Mouse (Mus musculus) ovary, postnatal 10 days (tissue): ENCODE results near the gene Hacd2.
A peak's percentile ranks its signal among the peaks of the same experiment; 100 is the strongest.

Source experiments
- DNase-seq: peaks from one replicate; pipeline ENCODE4 v3.0.0; 2022; ENCODE audit warnings: low spot score

The Hacd2 gene

GRCm38 (mm10) chr16:35113496-35113895 lies 91.3 kb downstream of the Hacd2 start:
- no peak for DNase-seq

GRCm38 (mm10) chr16:35116328-35116956 lies 94.2 kb downstream of the Hacd2 start:
- no peak for DNase-seq

- no peak for DNase-seq
Measured at GRCm38 (mm10) chr16:35117436-35117835, 95.2 kb downstream of the Hacd2 start.

- no peak for DNase-seq
Measured at GRCm38 (mm10) chr16:35120603-35121002, 98.4 kb downstream of the Hacd2 start.

GRCm38 (mm10) chr16:35127270-35127669 lies 105.0 kb downstream of the Hacd2 start:
- no peak for DNase-seq

- no peak for DNase-seq
Measured at GRCm38 (mm10) chr16:35130172-35130571, 107.9 kb downstream of the Hacd2 start.

GRCm38 (mm10) chr16:35139416-35139815 lies 117.2 kb downstream of the Hacd2 start:
- DNase-seq = no peak

- no peak for DNase-seq
Measured at GRCm38 (mm10) chr16:35139873-35140619, 117.8 kb downstream of the Hacd2 start.

GRCm38 (mm10) chr16:35140620-35140975 lies 118.4 kb downstream of the Hacd2 start:
- DNase-seq = no peak

GRCm38 (mm10) chr16:35141839-35142238 lies 119.6 kb downstream of the Hacd2 start:
- no peak for DNase-seq

- DNase-seq = no peak
Measured at GRCm38 (mm10) chr16:35146153-35146552, 123.9 kb downstream of the Hacd2 start.

- DNase-seq = no peak
Measured at GRCm38 (mm10) chr16:35153146-35153755, 131.0 kb downstream of the Hacd2 start.

GRCm38 (mm10) chr16:35154245-35154640 lies 132.0 kb downstream of the Hacd2 start:
- no peak for DNase-seq

- no peak for DNase-seq
Measured at GRCm38 (mm10) chr16:35154641-35155390, 132.6 kb downstream of the Hacd2 start, which contains the start of gene Adcy5. TSS of gene Adcy5 (plus strand) at chr16:35154877.

- DNase-seq = peak; percentile 37
Measured at GRCm38 (mm10) chr16:35155391-35156305, 133.4 kb downstream of the Hacd2 start.

GRCm38 (mm10) chr16:35156306-35156695 lies 134.1 kb downstream of the Hacd2 start:
- DNase-seq = no peak

- no peak for DNase-seq
Measured at GRCm38 (mm10) chr16:35156832-35157231, 134.6 kb downstream of the Hacd2 start.
